Mouse (Mus musculus) CD4-positive, CD25-positive, alpha-beta regulatory T cell, adult 4 months (primary cell): ENCODE data around the gene Snrnp40. TPM values are rescaled to one million over a fixed set of nuclear protein-coding genes. Genes with fewer than 3 reads are reported as not detected.

Experiments used
- ATAC-seq: one replicate; pipeline ENCODE4 v1.8.0; 2017
- polyA plus RNA-seq, 2 experiments: library from polyadenylated mRNA; unstranded; fragments of 100-300 nt; shearing (Covaris generic); gene quantifications; one replicate each; pipeline ENCODE4 v1.2.1; 2017

Gene Snrnp40
- polyA plus RNA-seq, 2 experiments from 2014 or later: 62.7 to 63.8 TPM

GRCm38 (mm10) chr4:130387256-130387655 lies 27.3 kb downstream of the Snrnp40 start:
- no peak for ATAC-seq

- ATAC-seq: no peak
Measured at GRCm38 (mm10) chr4:130389496-130389895, 29.6 kb downstream of the Snrnp40 start.

GRCm38 (mm10) chr4:130389927-130390326 lies 30.0 kb downstream of the Snrnp40 start:
- no peak for ATAC-seq

GRCm38 (mm10) chr4:130391265-130391664 lies 31.3 kb downstream of the Snrnp40 start:
- no peak for ATAC-seq

Other genes starting within 250 kb of the Snrnp40 start
- gene Hcrtr1, start 220.8 kb upstream of the Snrnp40 start, polyA plus RNA-seq: not detected
- not detected for gene Tinagl1, start 185.0 kb upstream of the Snrnp40 start, polyA plus RNA-seq
- gene Gm853, start 137.7 kb upstream of the Snrnp40 start, polyA plus RNA-seq: not detected
- gene Serinc2, start 80.9 kb upstream of the Snrnp40 start, polyA plus RNA-seq: 1 to 10 TPM in 1 of 2 experiments, under 1 TPM in 1; 0.34 to 1.2 TPM
- not detected for gene Fabp3, start 51.5 kb upstream of the Snrnp40 start, polyA plus RNA-seq
- gene Gm10570, start 51.5 kb upstream of the Snrnp40 start, polyA plus RNA-seq: not detected
- gene Zcchc17, start 189 bp upstream of the Snrnp40 start, polyA plus RNA-seq: 10 to 100 TPM; 63.4 to 82.4 TPM
- not detected for gene Nkain1, start 214.0 kb downstream of the Snrnp40 start, polyA plus RNA-seq